Mouse (Mus musculus) lung, postnatal 4 days (tissue): Measurements from ENCODE around the gene C330021F23Rik.

Source experiments
- DNase-seq, 2 experiments: peaks; one replicate each; pipeline ENCODE4 v3.0.0; 2021

The C330021F23Rik gene

GRCm38 (mm10) chr8:3587391-3588257 is 19.8 kb downstream of the C330021F23Rik start:
- DNase-seq = peak; percentile 72 to 80

DNA sequence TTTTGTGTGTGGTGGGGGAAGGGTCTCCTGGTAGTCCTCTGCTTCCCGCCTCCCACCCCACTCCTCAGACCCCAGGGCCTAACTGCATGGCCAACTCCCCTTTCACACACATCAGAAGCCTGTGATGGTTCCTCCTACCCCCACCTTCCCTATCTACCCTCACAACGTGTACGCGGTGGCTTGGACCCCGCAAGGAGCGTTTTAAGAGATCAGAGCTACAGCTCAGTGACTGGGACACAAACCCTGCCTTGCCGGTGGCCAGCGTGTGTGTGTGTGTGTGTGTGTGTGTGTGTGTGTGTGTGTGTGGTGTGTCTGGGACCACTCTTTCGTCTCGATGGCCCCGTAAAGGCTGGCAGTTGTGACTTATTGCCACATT is 20.5 kb downstream of the C330021F23Rik start:
- no peak for DNase-seq

DNA sequence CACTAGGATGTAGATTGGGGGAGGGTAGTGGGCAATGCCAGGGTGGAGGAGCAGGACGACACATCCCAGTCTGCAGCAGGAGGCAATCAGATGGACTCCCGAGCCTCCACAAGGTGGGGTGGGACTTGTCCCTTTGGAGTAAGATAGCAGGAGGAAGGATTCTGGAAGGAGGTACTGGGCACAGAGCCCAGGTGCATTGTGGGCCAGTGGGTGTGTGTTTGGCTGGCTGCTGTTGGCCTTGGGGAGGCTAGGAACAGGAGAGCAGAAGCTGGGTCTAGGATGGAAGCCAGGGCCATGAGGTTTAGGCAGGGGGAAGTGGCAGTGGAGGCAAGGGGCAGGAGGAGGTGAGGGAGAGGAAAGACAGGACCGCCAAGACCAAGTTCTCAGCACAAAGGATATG is 25.7 kb downstream of the C330021F23Rik start:
- no peak for DNase-seq

DNA sequence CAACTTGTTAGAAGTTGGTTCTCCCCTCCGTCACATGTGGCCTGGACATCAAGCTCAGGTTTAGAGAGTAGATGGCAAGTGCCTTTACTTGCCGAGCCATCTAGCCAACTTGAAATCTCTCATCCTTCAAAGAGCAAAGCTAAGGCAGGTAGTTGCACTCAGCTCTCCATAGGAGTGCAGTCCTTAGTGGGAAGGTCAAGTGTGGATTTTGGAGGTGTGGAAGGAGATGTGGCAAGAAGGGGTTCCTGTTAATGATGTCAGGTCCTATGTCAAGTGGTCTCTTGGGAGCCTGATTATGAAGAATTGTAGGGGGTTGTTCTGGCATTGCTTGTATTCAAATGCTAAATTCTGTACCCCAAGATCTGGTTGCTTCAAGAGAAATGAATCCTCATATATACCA is 26.7 kb downstream of the C330021F23Rik start:
- no peak for DNase-seq

- DNase-seq = no peak
These were observed 30.3 kb downstream of the C330021F23Rik start for GRCm38 (mm10) chr8:3598054-3598453.

DNA sequence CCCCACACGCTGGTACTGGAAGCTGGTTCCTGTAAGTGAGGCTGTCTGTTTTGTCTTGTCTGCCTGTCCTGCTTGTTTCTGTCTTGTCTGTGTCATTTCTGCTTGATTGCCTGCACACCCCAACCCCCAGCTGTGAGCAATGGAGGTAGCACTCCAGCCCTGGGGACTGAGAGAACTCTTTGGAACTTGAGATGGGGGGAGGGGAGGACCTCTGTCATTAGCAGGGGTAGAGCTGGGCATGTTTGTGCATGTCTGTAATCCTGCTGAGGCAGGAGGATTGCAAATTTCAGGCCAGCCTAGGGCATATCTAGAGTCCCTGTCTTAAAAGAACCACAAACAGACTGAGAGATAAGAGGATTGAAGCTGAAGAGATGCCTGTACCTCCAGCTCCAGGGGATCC is 31.4 kb downstream of the C330021F23Rik start:
- no peak for DNase-seq

- DNase-seq = peak; percentile 55 to 72
These were observed 32.6 kb downstream of the C330021F23Rik start for GRCm38 (mm10) chr8:3600401-3600800.

- no peak for DNase-seq
These were observed 35.6 kb downstream of the C330021F23Rik start for GRCm38 (mm10) chr8:3603439-3603838.

- DNase-seq = peak; percentile 29 to 56
These were observed 38.8 kb downstream of the C330021F23Rik start for GRCm38 (mm10) chr8:3606593-3606992.

DNA sequence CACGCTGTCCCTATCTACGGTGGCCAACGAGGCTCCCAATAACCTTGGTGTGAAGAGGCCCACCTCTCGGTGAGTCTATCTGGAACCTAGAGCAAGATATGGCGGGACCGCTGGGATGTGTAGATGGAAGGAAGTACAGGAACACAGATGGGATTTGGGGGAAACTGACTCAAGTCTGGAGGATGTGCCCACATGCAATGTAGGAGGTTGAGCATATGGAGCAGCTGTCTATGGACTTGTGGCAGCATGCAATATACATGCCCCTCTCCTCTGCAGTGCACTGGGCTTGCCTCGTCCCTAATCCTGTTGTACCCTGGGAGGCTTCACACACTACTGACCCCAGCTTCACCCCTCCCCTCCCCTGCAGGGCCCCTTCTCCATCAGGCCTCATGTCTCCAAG is 40.0 kb downstream of the C330021F23Rik start:
- no peak for DNase-seq

DNA sequence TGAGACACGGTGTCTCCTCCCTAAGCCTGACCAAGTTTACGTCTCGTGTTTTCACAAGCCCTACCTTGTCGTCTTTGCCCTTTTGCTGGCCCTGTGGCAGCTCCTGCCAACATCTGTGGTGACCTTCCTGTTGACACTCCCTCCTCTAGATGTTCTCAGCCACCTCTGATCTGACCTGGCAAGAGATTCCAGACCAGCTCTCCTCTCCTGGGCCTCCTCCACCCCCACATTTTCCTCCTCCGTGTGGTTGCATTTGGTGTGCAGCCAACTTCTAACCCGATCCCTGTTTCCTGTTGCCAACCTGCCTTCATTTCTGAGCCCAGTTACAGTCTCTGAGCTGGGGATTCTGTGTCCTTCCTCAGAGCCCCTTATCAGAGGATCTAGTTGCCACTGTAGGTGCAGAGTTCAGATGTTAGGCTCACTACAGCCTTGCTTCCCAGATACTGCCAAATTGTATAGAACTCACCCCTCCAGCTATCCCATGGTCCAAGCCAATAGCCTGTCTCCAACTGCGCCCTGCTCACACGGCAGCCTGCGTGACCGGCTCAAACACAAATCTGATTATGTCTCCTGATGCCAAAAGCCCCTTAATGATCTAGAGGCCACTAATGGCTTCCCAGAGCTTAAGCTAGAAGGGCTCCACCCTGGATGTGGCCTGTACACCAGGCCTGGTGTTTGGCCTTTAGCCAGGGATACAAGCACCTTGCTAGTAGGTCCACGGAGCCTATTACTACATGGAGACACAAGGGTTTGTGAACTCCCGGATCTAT is 41.4 kb downstream of the C330021F23Rik start:
- no peak for DNase-seq

DNA sequence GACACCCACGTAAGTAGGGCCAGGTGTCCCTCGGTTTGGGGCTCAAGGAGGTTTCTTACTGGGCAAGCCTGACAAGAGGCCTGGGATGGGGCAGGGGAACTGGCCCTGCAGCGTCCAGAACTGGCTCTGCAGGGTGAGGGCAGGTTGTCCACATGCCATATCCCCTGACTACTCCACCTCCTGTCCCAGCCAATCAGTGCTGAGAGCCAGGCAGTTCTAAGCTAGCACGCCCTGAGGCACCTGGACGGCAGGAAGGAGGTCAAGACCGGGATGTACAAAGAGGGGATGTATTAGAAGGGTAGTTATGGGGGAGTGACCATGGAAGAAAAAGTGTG is 42.0 kb downstream of the C330021F23Rik start:
- peak in 1 of 2 experiments; percentile 53 for DNase-seq

GRCm38 (mm10) chr8:3621199-3621970 is 53.6 kb downstream of the C330021F23Rik start, which contains the start of the genes Xab2 and Pet100:
Gene Xab2 (minus strand): TSS chr8:3621316.
Gene Pet100 (plus strand): TSS chr8:3621548.
- DNase-seq = peak; percentile 99

- DNase-seq = no peak
These were observed 54.3 kb downstream of the C330021F23Rik start for GRCm38 (mm10) chr8:3622119-3622518.

GRCm38 (mm10) chr8:3625445-3625844 is 57.7 kb downstream of the C330021F23Rik start, which contains the start of gene Pcp2:
Gene Pcp2 (minus strand): TSS chr8:3625545.
- no peak for DNase-seq

DNA sequence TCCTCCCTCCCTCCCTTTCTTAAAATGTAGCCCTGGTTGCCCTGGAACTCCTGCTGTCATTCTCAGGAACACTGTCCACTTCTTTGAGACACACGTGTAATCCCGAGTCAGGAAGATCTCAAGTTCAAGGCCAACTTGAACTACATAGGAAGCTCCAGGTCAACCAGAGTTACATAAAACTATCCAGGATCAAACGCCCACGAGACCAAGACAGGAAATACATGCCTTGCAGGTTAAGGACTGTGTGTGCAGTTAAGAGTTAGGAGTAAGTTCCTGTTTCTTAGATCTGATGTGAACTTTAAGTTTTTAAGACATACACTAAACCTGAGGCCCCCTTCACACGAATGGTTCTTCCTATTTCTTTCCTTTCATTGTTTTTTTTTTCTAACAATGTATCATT is 59.2 kb downstream of the C330021F23Rik start:
- no peak for DNase-seq

GRCm38 (mm10) chr8:3628014-3628413 is 60.2 kb downstream of the C330021F23Rik start:
- DNase-seq = peak; percentile 22 to 58

DNA sequence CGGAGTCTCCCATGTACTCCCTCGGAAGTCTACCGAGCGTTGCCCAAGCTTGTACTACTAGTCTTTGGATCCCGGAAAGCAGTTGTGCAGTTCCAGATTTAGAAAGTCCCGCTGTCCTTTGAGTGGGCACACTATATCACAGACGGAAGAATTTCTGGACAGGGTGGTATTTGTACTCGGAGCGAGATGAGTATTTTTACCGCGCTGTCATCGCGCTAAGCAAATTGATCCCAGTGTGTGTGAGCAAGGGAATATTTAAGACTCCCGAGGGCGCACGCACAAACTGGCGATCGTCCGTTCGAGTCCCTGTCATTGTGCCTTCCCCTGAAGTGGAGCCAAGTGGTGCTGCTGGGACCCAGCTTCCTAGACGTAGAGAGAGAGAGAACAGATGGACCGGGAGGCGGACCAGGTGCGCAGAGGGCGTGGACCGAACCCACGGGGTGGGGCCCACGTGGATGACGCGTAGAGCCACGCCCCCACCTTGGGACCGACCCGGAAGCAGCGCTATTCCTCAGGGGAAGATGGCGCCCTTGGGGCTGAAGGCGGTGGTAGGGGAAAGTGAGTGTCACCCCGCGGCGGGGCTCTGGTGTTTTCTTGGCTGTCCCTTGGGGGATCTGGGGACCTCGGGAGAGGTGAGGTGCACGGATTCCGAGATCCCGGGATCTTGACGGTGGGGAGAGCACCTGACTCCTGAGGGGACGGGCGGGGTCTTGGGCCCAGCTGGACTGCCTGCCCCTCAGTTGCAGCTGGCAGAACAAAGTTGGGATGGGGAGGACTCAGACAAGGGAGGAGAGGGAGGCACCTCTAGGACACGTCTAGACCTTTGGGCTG is 63.1 kb downstream of the C330021F23Rik start, which contains the start of gene Stxbp2:
Stxbp2 (plus strand) TSS at position 309 of the 831 bp plus-strand sequence.
- DNase-seq = peak; percentile 87

- DNase-seq = peak; percentile 53 to 62
These were observed 63.7 kb downstream of the C330021F23Rik start for GRCm38 (mm10) chr8:3631478-3631875.
